Comparison of ENCODE assay signal across 14 mouse cellular contexts in genomic region chr15:12274053-12274769, GRCm38 (mm10). TPM values are rescaled to one million over a fixed set of nuclear protein-coding genes. Genes with fewer than 3 reads are reported as not detected.
DNase-seq lines count a peak whose midpoint lies in the region; ATAC-seq and TF ChIP-seq lines count a peak whose summit lies in the region.
"Had no signal": no experiment of that assay in that cellular context is flagged by ENCODE, and none has a peak within 500 bp of the region (broad histone marks: within the 10 kb centered on the region; RNA-seq: fewer than 3 reads in every experiment).

No protein-coding gene starts in this region.

- H3K27me3 ChIP-seq in forebrain, embryonic 13.5 days = no peaks in the 10 kb centered on the region
- no peaks in the 10 kb centered on the region for H3K27me3 ChIP-seq in forebrain, embryonic 12.5 days
- no peaks in the 10 kb centered on the region for H3K27me3 ChIP-seq in lung, embryonic 14.5 days (ENCODE audit: insufficient read depth, low read length)
- H3K27me3 ChIP-seq: kidney, embryonic 15.5 days had no signal

- peak; percentile 18 for DNase-seq in lung, embryonic 14.5 days
- DNase-seq in lung, postnatal 14 days = no peak
- DNase-seq in NIH3T3 (ENCODE audit: low read depth) = peak; percentile 31
- no peak for DNase-seq in cerebellum, postnatal 10 days
- no peak for DNase-seq in kidney, postnatal 36 days
- DNase-seq: heart, adult 11 months; heart, postnatal 4 days; layer of hippocampus, postnatal 36 days; right cerebral cortex, postnatal 14 days had no signal

- peak; percentile 55 for ATAC-seq in forebrain, embryonic 13.5 days
- no peak for ATAC-seq in forebrain, embryonic 12.5 days (ENCODE audit: low FRiP score)
- no peak for ATAC-seq in lung, embryonic 14.5 days (ENCODE audit: insufficient read depth)
- peak; percentile 50 for ATAC-seq in megakaryocyte-erythroid progenitor cell, adult 5-6 weeks (replicated peaks; ENCODE audit: low FRiP score, low TSS enrichment, poor library complexity, severe bottlenecking)

- 0 out of 2 replicates have a peak, but pooled peaks cover 5% of the 10 kb centered on the region for H3K4me1 ChIP-seq in forebrain, embryonic 13.5 days
- no peaks in the 10 kb centered on the region for H3K4me1 ChIP-seq in forebrain, embryonic 12.5 days
- no peaks in the 10 kb centered on the region for H3K4me1 ChIP-seq in lung, embryonic 14.5 days (ENCODE audit: insufficient read depth)

- no peak overlapping the region for H3K9ac ChIP-seq in forebrain, embryonic 13.5 days
- no peak overlapping the region for H3K9ac ChIP-seq in forebrain, embryonic 12.5 days
- H3K9ac ChIP-seq in lung, embryonic 14.5 days = no peak overlapping the region
- H3K9ac ChIP-seq: kidney, embryonic 15.5 days had no signal

- H3K4me3 ChIP-seq in forebrain, embryonic 13.5 days = no peak overlapping the region
- no peak overlapping the region for H3K4me3 ChIP-seq in forebrain, embryonic 12.5 days (replicated peaks)
- no peak overlapping the region for H3K4me3 ChIP-seq in lung, embryonic 14.5 days (ENCODE audit: low read depth, low read length)
- H3K4me3 ChIP-seq: kidney, embryonic 15.5 days had no signal

- TF ChIP-seq CTCF in lung, embryonic 14.5 days (IDR thresholded peaks at IDR 0.05; ENCODE audit: low read depth) = no peak

- peaks cover 21% of the 10 kb centered on the region for H3K36me3 ChIP-seq in forebrain, embryonic 13.5 days (ENCODE audit: poor library complexity, severe bottlenecking)
- H3K36me3 ChIP-seq in forebrain, embryonic 12.5 days (replicated peaks) = peaks cover 16% of the 10 kb centered on the region
- peaks cover 17% of the 10 kb centered on the region for H3K36me3 ChIP-seq in lung, embryonic 14.5 days (ENCODE audit: insufficient read depth)

- WGBS in forebrain, embryonic 13.5 days = 64% methylated on average over 4 of the region's 4 CpGs
- 67% methylated on average over 4 of the region's 4 CpGs for WGBS in forebrain, embryonic 12.5 days
- 65% methylated on average over 4 of the region's 4 CpGs for WGBS in lung, embryonic 14.5 days

- no peak overlapping the region for H3K4me2 ChIP-seq in forebrain, embryonic 13.5 days
- no peak overlapping the region for H3K4me2 ChIP-seq in forebrain, embryonic 12.5 days
- H3K4me2 ChIP-seq in lung, embryonic 14.5 days = no peak overlapping the region
- H3K4me2 ChIP-seq: kidney, embryonic 15.5 days had no signal

- no peaks in the 10 kb centered on the region for H3K9me3 ChIP-seq in forebrain, embryonic 13.5 days (replicated peaks)
- no peaks in the 10 kb centered on the region for H3K9me3 ChIP-seq in forebrain, embryonic 12.5 days
- no peaks in the 10 kb centered on the region for H3K9me3 ChIP-seq in lung, embryonic 14.5 days (ENCODE audit: low read depth, low read length)
- H3K9me3 ChIP-seq: kidney, embryonic 15.5 days had no signal

- no peak overlapping the region for H3K27ac ChIP-seq in forebrain, embryonic 13.5 days
- H3K27ac ChIP-seq in forebrain, embryonic 12.5 days = no peak overlapping the region
- H3K27ac ChIP-seq in lung, embryonic 14.5 days (ENCODE audit: low read depth) = no peak overlapping the region
- H3K27ac ChIP-seq: kidney, embryonic 15.5 days; macrophage had no signal

RNA-seq across cellular contexts. Expression of gene Golph3, which starts 47.0 kb away (rescaled TPM):
- 62.4 and 63.8 TPM in 2 replicates for polyA plus RNA-seq in forebrain, embryonic 13.5 days (2015; fragmentation: Nextera tagmentation; extraction: Ambion mirVana)
- 85.3 and 88.5 TPM in 2 replicates for polyA plus RNA-seq in forebrain, embryonic 12.5 days (2016; fragmentation: Nextera tagmentation; extraction: Ambion mirVana)
- polyA plus RNA-seq in lung, embryonic 14.5 days (2014; fragmentation: Nextera tagmentation; extraction: Ambion mirVana) = 91.2 and 96.3 TPM in 2 replicates
- total RNA-seq in megakaryocyte-erythroid progenitor cell, adult 5-6 weeks (2014; fragmentation: Nextera tagmentation) = 85.5 and 86.5 TPM in 2 replicates
- 126 and 132 TPM in 2 replicates for total RNA-seq in megakaryocyte-erythroid progenitor cell, adult 5-6 weeks (2017)

RNA-seq across cellular contexts. Expression of gene 1810049J17Rik, which starts 47.5 kb away (rescaled TPM):
- 0.81 TPM in 1 of 2 replicates, not detected in the other for polyA plus RNA-seq in forebrain, embryonic 13.5 days (2015; fragmentation: Nextera tagmentation; extraction: Ambion mirVana)
- polyA plus RNA-seq in forebrain, embryonic 12.5 days (2016; fragmentation: Nextera tagmentation; extraction: Ambion mirVana) = 1.1 TPM in 1 of 2 replicates, not detected in the other
- polyA plus RNA-seq in lung, embryonic 14.5 days (2014; fragmentation: Nextera tagmentation; extraction: Ambion mirVana) = 1.3 and 2.0 TPM in 2 replicates
- not detected in 2 replicates for total RNA-seq in megakaryocyte-erythroid progenitor cell, adult 5-6 weeks (2014; fragmentation: Nextera tagmentation)
- total RNA-seq in megakaryocyte-erythroid progenitor cell, adult 5-6 weeks (2017) = 1.0 TPM in 1 of 2 replicates, not detected in the other
- polyA plus RNA-seq: kidney, embryonic 15.5 days had no signal

Comparison
In these comparisons a context has a peak if more than half of its experiments do, and no peak if none do; other contexts are left out.
1. ATAC-seq: peak in forebrain, embryonic 13.5 days (single experiment) and megakaryocyte-erythroid progenitor cell, adult 5-6 weeks (single experiment); none in forebrain, embryonic 12.5 days (single experiment) and lung, embryonic 14.5 days (single experiment).
2. DNase-seq: peak in lung, embryonic 14.5 days (single experiment) and NIH3T3 (single experiment); none in lung, postnatal 14 days (single experiment), cerebellum, postnatal 10 days (0 of 2) and kidney, postnatal 36 days (0 of 2).